Mouse (Mus musculus) intestine, postnatal 0 days (tissue): ENCODE results near the gene 2010111I01Rik. TPM values are rescaled to one million over a fixed set of nuclear protein-coding genes. Genes with fewer than 3 reads are reported as not detected.

Experiments
- ATAC-seq: fragments of 200-750 bp; cut with Nextera tagmentation; 2 replicates; pipeline ENCODE4 v1.8.0; 2017; ENCODE audit warnings: mild to moderate bottlenecking, moderate TSS enrichment, moderate library complexity
- H3K27ac ChIP-seq: fragments of 300-500 bp; sonication (generic); 2 replicates; pipeline ENCODE4 v1.5.1; 2014; ENCODE audit warnings: mild to moderate bottlenecking, low read depth, low read length, moderate library complexity
- H3K27me3 ChIP-seq: fragments of 300-500 bp; sonication (generic); replicated peaks from 2 replicates; pipeline ENCODE4 v1.6.1; 2014; ENCODE audit warnings: low read length, mixed read lengths; ENCODE audit not compliant: control insufficient read depth, insufficient read depth
- H3K36me3 ChIP-seq: fragments of 300-500 bp; sonication (generic); 2 replicates; pipeline ENCODE4 v1.6.1; 2014; ENCODE audit warnings: mild to moderate bottlenecking, moderate library complexity; ENCODE audit not compliant: control insufficient read depth, insufficient read depth
- H3K4me1 ChIP-seq: fragments of 300-500 bp; sonication (generic); replicated peaks from 2 replicates; pipeline ENCODE4 v1.6.1; 2014; ENCODE audit warnings: antibody characterized with exemption, low read length, mixed read lengths; ENCODE audit not compliant: control insufficient read depth, insufficient read depth
- H3K4me2 ChIP-seq: fragments of 300-500 bp; sonication (generic); replicated peaks from 2 replicates; pipeline ENCODE4 v1.6.1; 2014; ENCODE audit warnings: low read depth, mild to moderate bottlenecking, moderate library complexity
- H3K4me3 ChIP-seq: fragments of 300-500 bp; sonication (generic); 2 replicates; pipeline ENCODE4 v1.5.1; 2014; ENCODE audit warnings: low read depth, low read length
- H3K9ac ChIP-seq: fragments of 300-500 bp; sonication (generic); 2 replicates; pipeline ENCODE4 v1.6.1; 2014; ENCODE audit warnings: mild to moderate bottlenecking, low read depth, low read length
- H3K9me3 ChIP-seq: fragments of 300-500 bp; sonication (generic); 2 replicates; pipeline ENCODE4 v1.6.1; 2016; ENCODE audit warnings: mixed run types; ENCODE audit not compliant: control insufficient read depth
- CTCF ChIP-seq: sonication (generic); IDR thresholded peaks from 2 replicates; pipeline ENCODE4 v1.5.1; 2016; ENCODE audit warnings: low read depth, mild to moderate bottlenecking, control low read depth, antibody characterized with exemption, moderate library complexity
- WGBS: fragments of 180-500 bp; shearing (Covaris S2); extraction: QIAGEN DNeasy Blood & Tissue Kit; methylation state at CpG from one replicate; pipeline ENCODE4 v1.1.7; 2014; 5-methylcytosine and 5-hydroxymethylcytosine counted together
- polyA plus RNA-seq: library from polyadenylated mRNA; unstranded; fragments of >200 nt; fragmentation: Nextera tagmentation; extraction: Ambion mirVana; gene quantifications from 2 replicates; pipeline ENCODE4 v1.2.1, GENCODE M21; 2015

Gene 2010111I01Rik
- polyA plus RNA-seq, 1 experiment from 2014 or later = 72.7 TPM

GRCm38 (mm10) chr13:63071874-63072273 lies 107.2 kb downstream of the 2010111I01Rik start:
- no peaks in the 10 kb centered on the region for H3K27me3 ChIP-seq
- TF ChIP-seq CTCF = no peak
- 0 out of 2 replicates have a peak overlapping the region, but pooled peaks have one; percentile 15 for H3K27ac ChIP-seq
- H3K4me2 ChIP-seq = no peak overlapping the region
- ATAC-seq = no peak; the same call in 1 of the 2 replicates
- no peaks in the 10 kb centered on the region for H3K36me3 ChIP-seq
- no peak overlapping the region for H3K9ac ChIP-seq
- no peaks in the 10 kb centered on the region for H3K9me3 ChIP-seq
- no peak overlapping the region for H3K4me3 ChIP-seq
- 0 out of 2 replicates have a peak, but pooled peaks cover 8% of the 10 kb centered on the region for H3K4me1 ChIP-seq
- 54% methylated on average over 8 of the region's 8 CpGs for WGBS

GRCm38 (mm10) chr13:63072376-63072775 lies 107.7 kb downstream of the 2010111I01Rik start:
- no peak overlapping the region for H3K27ac ChIP-seq

DNA sequence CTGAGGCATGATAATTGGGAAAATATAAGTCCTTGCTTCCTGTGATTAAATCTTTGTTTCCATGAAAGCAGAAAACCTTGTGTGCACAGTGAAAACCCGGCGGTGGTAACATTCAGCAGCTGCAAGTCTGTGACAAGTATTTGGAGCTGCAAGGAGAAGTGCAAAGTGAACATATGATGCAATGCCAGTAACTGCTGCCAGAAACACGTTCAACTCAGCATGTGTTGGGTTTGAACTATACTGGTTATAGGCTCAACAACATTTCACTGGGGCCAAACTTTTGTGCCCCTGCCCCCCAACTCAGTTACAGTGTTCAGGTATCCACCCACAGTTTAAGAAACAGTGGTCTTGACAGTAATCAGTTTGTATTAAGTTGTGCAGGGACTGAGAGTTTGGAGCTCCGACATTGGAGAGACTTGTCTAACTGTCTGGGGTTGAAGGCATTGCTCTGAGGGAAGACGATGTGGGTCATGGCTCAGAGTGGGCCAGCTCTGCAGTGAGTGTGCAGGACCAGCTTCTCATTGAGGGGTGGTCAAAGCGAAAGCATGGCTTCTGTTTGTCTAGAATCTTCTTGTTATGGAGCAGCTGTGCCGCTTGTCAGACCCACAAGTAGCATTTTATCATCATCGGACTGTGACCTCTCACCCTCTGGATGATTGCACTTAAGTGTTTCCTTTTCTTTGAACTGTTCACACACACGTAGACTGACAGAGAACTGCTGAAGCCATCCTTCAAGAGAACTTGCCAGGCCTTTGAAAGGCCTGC lies 109.4 kb downstream of the 2010111I01Rik start:
- peak; percentile 40; the same call in 1 of the 2 replicates for ATAC-seq

More at GRCm38 (mm10) chr13:63072376-63072775, 107.7 kb downstream of the 2010111I01Rik start:
- WGBS = 14% methylated on average over 3 of the region's 3 CpGs
- Histone ChIP-seq H3K9me3 (no peaks in the 10 kb centered on the region), H3K4me3 (no peak overlapping the region), H3K4me2 (no peak overlapping the region), H3K27me3 (no peaks in the 10 kb centered on the region), H3K4me1 (0 out of 2 replicates have a peak, but pooled peaks cover 8% of the 10 kb centered on the region), H3K9ac (no peak overlapping the region), H3K36me3 (no peaks in the 10 kb centered on the region)
- peak; percentile 86 for ATAC-seq
- no peak for TF ChIP-seq CTCF

DNA sequence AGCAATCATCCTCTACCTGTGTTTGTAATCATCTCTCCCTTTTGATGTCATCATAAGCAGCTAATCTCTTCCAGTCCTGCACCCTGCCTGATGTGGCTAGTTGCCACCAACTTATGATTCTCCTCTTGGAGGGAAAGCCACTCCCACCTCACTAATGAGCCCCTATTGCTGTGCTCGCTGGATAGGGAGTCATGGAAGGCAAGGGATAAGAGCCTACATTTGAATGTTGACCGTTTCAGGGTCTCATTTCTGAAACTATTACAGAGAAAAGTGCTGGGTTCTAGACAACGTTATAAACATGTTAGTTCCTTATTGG lies 109.9 kb downstream of the 2010111I01Rik start:
- H3K27ac ChIP-seq = no peak overlapping the region
- no peak overlapping the region for H3K4me3 ChIP-seq
- ATAC-seq = peak; percentile 10; the same call in 1 of the 2 replicates
- H3K9ac ChIP-seq = no peak overlapping the region
- no peak for TF ChIP-seq CTCF
- H3K27me3 ChIP-seq = no peaks in the 10 kb centered on the region
- WGBS = 48% methylated on average over 3 of the region's 3 CpGs
- no peak overlapping the region for H3K4me2 ChIP-seq
- H3K4me1 ChIP-seq = 0 out of 2 replicates have a peak, but pooled peaks cover 8% of the 10 kb centered on the region
- H3K36me3 ChIP-seq = no peaks in the 10 kb centered on the region
- H3K9me3 ChIP-seq = no peaks in the 10 kb centered on the region

More for the DNA sequence above, 109.4 kb downstream of the 2010111I01Rik start:
- Histone ChIP-seq H3K4me2 (no peak overlapping the region), H3K36me3 (no peaks in the 10 kb centered on the region), H3K4me3 (no peak overlapping the region), H3K27me3 (no peaks in the 10 kb centered on the region), H3K9ac (no peak overlapping the region), H3K9me3 (no peaks in the 10 kb centered on the region), H3K4me1 (0 out of 2 replicates have a peak, but pooled peaks cover 8% of the 10 kb centered on the region), H3K27ac (no peak overlapping the region; the same call in 1 of the 2 replicates)
- WGBS = 31% methylated on average over 9 of the region's 9 CpGs
- TF ChIP-seq CTCF = no peak

- Histone ChIP-seq H3K4me1 (0 out of 2 replicates have a peak, but pooled peaks cover 8% of the 10 kb centered on the region), H3K36me3 (no peaks in the 10 kb centered on the region), H3K9me3 (no peaks in the 10 kb centered on the region), H3K27ac (no peak overlapping the region), H3K9ac (no peak overlapping the region), H3K4me2 (no peak overlapping the region), H3K27me3 (no peaks in the 10 kb centered on the region), H3K4me3 (no peak overlapping the region)
- TF ChIP-seq CTCF = no peak
- no peak for ATAC-seq
- WGBS = 88% methylated on average over 2 of the region's 2 CpGs
Measured at GRCm38 (mm10) chr13:63075331-63075855, 110.7 kb downstream of the 2010111I01Rik start.

DNA sequence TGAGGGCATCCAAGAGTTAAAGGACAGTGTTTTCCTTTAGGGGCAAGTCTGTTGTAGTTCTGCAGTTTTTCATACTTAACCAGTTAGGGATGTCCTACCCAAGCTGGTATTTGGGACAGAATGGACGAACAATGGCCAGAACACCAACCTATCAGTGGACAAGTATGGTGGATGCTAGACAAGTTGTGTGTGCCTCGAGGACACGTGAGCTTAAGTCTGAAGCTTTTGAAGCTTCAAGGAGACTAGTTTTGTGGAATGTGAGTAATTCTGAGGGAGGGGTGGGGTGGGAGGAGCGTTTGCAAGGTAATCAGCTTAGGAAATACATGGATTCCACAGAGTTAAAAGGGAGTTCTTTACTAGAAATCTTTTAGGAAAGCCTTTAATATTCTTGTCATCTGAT lies 115.5 kb downstream of the 2010111I01Rik start:
- WGBS = 67% methylated on average over 4 of the region's 4 CpGs
- no peak for ATAC-seq
- TF ChIP-seq CTCF = no peak
- no peak overlapping the region for H3K9ac ChIP-seq
- no peak overlapping the region for H3K4me3 ChIP-seq
- no peak overlapping the region for H3K4me2 ChIP-seq
- H3K4me1 ChIP-seq = no peaks in the 10 kb centered on the region
- H3K27ac ChIP-seq = no peak overlapping the region
- H3K27me3 ChIP-seq = no peaks in the 10 kb centered on the region
- no peaks in the 10 kb centered on the region for H3K36me3 ChIP-seq
- H3K9me3 ChIP-seq = no peaks in the 10 kb centered on the region
